Mouse (Mus musculus): ENCODE measurements around the gene Sept4.

Gene Sept4

DNA sequence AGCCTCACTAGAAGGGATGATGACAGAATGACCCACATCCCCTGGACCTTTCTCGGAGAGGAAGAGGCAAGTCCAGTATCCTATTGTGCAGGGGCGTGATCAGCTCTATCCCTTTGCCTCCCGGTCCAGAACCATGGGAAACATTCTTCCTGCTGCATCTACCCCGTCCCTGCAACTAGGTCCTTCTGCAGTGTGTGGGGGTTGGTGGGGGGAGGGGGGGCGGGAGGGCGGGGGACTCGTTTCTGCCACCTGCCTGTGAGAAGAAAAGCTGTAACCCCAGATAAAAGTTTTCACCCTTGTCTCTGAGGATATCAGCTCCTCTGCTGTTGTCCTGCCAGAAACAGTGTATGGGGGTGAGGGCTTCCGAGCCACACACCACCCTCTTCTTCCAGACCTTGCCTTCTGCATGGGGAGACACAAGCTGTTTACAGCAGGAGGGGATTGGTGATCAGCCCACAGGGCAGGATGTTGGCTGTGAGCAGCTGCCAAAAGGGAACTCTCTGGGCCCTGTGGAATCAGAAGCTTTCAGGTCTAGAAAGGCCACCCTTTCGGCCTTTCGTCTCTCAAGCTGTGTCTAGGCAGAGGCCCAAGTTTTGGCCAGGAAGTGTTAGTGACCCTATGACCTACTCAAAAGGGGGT is 10.4 kb downstream of the Sept4 start:
- no peak for DNase-seq (ENCODE audit: low read depth, low spot score)

DNA sequence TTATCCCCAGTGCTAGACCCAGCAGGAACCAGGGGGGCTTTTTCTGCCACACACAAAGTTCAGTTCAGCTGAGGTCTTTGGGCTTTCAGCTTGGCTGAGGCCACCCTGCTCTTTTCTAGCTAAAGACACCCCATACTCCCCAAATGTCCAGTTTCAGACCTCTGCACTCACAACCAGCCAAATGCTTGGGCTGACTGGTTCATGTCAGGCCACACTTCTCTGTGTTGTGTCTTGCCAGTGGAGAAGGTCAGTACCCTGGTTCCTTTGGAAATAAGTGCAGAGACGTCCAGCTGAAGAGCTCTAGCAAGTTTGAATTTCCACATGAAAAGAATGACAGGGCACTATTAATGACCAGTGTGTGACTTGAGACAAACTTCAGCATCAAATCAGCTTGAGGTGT is 11.0 kb downstream of the Sept4 start:
- DNase-seq (ENCODE audit: low read depth, low spot score): no peak

DNA sequence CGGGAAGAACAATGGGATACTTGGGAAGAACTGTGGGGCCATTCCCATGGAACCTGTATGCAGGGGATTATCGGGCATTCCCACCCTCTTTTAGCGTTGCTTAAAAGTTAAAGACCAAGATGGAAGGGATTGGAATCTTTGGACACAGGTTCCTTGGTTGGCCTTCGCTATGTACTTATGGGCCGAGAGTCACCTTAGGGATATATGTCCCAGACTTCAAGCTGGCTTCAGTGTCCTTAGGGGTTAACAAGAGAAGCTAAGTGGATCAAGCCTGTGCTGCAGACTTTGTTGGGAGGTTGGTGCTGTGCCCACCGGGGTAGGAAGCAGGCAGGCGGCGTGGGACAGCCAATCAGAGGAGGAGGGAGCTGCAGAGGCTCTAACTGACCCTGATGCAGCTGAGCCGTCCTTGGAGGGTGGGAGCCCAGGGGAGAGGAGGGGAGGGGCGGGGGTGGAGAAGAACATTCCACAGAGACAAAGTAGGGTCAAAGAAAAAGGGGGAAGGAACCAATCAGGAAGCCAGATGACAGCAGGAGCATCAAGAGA is 11.9 kb downstream of the Sept4 start:
- DNase-seq (ENCODE audit: low read depth, low spot score): no peak

DNA sequence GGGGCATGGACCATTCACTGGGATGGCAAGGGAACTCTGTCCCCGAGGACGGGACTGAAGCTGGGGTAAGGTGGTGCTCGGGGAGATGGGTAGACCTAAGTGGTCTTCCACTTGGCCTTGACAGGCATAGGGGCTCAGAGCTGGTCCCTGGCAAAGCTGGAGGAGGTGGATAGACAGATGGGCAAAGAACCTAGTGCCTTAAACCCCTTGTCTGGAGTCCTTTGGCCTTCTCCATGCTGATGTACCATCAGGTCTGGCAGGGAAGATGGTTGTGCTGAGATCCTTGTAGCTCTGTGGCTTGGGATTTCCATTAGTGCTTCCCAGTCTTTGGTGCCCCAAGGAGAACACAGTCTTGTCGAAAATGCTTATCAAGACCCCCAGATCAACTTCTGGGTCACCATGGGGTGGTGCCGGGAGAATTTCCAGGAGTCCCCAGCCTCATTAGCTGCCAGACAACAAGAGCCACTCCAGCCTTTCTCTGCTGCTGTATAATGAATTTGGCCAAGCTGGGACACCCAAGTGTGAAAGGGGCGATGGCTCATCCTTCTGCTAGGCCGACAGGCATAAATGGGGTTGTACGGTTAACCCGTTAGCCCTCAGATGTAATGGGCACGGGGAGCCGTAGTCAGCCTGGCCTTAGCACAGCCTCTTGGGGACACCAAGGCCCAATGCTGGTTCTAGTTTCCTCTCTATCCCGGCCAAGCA is 12.6 kb downstream of the Sept4 start:
- DNase-seq (ENCODE audit: low read depth, low spot score): no peak

DNA sequence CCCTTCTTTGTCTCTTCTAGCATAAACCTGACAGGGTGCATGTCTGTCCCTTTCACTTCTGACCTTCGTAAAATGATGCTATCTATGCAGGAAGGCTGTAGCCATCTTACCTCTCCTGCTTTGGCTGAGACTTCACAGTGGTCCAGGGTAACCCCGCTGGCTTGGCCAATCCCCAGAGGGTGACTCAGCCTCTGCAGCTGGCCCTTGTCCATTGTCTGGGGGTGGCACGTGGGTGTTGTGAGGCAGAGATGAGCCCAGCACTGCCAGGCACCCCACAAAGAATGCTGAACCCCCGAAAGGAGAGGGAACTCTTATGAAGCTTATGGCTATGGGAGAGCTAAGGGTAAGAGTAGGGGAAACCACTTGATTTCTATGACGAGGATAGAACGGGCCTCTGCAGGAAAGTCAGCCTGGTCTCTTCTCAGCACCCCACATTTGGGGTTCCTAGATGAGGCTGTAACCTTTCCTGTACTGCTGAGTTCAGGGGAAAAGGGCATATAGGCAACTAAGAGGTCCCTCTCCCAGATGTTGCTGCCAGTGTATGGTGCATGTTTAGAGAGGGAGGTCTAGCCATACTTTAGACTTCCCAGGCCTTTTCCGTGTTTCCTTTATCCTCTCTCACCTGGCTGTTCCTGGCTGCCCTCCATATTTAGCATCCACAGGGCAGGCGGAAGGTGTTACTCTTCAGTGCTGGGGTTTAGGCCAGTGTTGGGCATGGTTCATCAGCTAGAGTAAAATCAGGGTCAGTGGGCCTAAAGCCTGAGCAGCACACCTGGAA is 13.4 kb downstream of the Sept4 start:
- no peak for DNase-seq (ENCODE audit: low read depth, low spot score)

DNA sequence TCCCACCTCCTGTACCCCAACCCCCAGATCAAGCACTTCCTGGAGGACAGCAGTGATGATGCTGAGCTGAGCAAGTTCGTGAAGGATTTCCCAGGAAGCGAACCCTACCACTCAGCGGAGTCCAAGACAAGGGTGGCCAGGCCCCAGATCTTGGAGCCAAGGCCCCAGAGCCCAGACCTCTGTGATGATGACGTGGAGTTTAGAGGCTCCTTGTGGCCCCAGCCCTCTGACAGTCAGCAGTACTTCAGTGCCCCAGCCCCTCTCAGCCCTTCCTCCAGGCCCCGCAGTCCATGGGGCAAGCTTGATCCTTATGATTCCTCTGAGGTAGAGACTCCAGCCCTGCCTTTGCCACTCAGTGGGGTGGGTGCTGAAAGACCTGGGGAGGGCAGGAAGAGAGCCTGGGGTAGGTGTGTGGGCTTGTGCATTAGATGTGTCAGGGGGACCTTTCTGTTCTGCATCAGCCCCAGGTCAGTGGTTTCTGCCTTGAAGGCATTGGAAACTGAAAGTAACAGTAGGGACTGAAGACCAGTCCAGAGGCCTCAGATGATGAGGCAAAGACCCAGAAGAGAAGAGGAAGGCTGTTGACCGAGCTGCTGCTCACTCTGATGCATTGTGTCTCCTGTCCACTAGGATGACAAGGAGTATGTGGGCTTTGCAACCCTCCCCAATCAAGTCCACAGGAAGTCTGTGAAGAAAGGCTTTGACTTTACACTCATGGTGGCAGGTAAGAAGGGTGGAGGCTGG is 14.8 kb downstream of the Sept4 start:
- no peak for DNase-seq (ENCODE audit: low read depth, low spot score)

DNA sequence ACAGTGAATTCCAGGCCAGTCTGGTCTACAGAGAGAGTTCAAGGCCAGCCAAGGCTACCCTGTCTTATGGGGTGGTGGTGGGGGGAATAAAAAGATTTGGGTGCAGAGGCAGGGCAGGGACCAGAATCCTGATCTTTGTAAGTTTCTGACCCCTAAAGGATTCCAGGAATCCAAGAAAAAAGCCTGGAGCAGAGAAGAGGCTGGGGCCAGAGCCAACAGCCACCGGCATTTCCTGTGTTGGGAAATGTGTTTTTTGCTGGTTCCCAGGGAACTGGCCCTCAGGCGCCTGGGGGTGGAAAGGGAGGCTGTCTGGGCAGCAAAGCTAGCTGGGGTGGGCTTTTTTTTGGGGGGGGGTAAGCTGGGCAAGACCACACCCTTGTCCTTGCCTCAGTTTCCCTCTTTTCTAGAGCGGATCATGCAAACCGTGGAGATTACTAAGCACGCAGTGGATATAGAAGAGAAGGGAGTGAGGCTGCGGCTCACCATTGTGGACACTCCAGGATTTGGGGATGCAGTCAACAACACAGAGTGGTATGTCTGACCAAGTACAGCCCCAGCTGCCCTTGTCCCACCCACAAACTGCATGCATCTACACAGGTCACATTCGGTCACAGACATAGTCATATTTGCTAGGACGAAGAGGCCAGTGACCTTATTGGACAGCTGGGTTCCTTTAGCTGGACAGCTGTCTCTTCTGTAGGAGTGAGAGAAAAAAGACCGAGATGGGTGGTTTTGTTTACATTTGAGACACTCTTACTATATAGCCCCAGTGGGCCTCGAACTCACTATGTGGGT is 16.2 kb downstream of the Sept4 start:
- no peak for DNase-seq (ENCODE audit: low read depth, low spot score)

DNA sequence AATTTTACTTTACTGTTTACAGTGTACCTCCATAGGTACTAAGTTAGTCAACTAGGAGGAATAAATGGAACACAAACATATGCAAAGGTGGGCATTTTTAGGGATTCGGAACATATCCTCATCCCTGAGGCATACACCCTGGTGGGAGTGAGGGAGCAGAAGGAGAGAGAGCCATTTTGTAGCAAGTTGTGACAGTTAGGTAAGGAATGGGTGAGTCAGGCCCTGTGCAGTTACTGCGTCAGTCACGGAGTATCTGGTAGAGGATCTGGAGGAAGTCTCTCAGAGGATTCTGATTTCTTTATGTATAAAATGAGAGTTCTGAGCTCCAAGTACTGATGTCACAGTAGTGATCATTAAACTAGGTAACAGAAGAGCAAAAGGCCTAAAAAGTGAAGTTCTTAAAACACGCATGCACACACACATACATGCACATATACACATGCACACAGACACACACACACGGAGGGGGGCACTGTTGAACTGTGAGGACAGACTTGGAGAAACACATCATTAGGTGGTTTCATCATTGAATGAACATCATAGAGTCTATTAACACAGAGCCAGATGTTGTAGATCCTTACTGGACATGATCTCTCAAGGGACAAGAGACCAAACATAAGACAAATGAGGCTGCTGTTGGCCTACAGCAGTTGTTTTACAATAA is 18.6 kb downstream of the Sept4 start:
- DNase-seq (ENCODE audit: low read depth, low spot score): no peak

DNA sequence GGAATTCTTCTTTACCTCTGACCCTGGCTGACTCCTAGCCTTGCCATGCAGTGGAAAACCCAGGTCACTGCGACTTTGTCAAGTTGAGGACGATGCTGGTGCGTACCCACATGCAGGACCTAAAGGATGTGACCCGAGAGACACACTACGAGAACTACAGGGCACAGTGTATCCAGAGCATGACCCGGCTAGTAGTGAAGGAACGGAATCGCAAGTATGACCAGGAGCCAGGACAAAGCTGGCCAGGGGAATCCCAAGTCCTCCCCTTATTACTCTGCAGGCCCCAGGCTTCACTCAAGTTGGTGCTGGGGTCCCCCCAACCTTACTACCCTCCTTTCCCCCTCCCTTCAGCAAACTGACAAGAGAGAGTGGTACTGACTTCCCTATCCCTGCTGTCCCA is 20.9 kb downstream of the Sept4 start:
- DNase-seq (ENCODE audit: low read depth, low spot score): no peak

DNA sequence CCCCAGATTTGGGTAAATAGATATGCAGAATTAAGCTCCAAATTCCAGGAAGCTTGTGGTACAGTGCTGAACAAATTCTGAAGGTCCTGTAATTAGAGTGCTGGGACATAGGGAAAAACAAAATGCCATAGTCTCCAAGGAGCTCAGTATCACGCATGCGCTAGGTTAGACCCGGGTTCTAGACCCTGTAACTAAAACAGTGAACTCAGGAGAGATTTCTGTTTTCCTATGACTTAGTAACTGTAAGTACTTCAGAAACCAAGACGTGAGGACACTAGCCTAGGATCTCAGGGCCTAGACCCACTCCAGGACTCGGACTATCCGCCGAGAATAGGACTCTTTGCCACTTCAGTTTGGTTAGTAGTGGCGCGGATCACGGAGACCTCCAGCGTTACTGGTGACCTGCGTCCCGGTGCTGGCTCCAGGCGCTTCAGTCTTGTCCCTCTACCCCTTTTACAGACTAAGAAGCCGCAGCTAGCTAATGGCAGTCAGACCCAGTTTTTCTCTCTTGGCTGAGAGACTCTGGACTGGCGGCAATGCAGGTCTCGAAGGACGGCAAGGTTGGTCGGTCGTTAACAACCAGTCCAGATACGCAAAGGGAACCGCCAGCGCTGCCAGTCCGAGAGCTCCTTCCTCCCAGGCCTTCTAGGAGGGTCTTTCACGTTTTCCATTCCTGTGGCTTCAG is 22.3 kb downstream of the Sept4 start:
- DNase-seq (ENCODE audit: low read depth, low spot score): peak; percentile 42

DNA sequence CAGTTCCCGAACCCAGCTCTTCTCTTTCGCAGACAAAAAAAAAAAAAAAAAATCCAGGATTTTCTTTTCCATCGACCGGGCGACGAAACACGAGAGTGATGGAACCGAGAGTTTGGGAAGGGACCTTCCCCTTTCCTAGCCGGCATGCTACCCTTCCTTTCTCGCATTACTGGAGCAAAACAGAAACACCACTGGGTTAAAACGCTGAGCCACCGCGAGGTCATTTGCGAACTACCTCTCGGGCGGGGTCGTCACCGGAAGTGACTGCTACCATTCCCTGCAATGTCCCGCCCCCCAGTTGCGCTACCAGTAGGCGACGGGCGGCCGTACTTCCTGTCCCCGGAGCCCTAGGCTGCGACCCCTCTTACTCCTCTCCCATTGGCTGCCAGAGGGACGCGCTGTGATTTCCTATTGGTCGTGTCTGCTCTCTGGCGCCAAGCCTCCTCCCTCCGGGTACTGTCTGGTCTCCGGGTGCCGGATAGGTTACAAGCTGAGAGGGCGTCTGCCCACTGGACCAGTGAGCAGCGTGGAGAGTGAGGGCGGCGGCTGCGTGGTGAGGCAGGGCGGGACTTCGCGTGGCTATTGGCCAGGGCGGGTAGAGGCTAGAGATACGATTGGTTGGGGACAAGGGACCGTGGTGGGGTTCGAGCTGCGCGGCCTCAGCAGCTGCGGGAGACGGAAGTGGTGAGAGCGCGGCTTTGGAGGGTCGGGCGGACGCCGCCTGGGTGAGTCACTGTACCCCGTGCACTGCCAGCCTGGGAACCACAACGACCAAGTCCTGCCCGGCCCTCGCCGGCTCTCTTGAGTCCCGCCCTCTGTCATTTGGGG is 23.0 kb downstream of the Sept4 start, which contains the start of gene Mtmr4:
TSS of gene Mtmr4 (plus strand) at position 637 of the 828 bp plus-strand sequence.
- peak; percentile 100 for DNase-seq (ENCODE audit: low read depth, low spot score)

DNA sequence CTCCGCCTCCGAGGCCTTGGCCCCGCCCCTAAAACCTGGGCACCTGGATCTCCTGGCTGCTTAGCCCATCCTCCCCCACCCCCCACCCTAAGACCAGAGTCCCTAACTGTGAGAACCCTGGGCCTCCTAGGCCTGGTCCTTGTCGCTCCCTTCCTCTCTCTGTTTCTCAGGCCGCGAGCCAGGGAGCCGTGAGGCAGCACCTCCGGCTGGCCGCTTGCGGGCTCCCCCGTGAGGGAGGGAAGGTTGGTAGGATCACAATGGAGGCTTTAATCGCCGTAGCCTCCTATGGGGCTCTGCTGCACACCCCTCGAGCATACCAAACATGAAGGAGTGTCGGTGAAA is 23.6 kb downstream of the Sept4 start:
- DNase-seq (ENCODE audit: low read depth, low spot score): no peak

DNA sequence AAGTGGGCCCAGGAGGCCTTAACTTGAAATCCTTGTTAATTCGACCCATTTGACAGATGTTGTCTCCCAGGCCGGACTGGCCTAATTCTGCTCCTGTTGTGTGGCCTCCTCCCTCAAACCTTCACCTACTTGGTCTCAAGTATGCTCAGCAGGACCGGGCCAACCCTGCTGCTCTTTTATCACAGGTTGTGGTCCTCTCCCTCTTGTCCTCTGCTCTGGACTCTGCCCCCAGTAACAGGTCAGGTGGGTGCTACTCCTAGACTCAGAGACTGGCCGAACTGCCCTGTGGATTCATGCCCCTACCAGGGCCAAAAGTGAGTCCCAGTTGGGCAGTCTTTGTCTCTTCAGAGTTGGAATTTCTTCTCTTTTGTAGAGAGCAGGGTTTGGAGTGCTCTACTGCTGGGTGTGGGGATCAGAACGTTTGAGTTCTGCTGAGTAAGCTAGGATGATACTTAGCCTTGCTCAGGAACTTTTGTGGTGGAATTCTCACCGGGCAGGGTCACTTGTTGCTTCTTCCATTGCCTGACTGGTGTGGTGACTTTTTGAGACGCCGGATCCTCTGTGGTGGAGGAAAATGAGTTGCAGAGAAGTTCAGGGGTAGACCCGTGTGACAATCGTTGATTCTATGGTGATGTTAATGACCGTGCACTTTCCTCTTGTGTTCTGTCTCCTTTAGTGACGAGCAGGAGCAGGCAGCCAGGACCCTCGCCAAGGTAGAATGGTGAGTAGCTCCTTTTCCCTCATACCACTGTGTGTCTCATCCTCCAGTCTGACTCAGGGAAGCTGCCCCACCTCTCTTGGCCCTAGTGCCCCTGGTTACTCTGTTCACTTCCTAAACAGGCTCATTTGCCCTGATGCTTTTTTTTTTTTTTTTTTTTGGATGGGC is 24.3 kb downstream of the Sept4 start:
- DNase-seq (ENCODE audit: low read depth, low spot score): no peak

DNA sequence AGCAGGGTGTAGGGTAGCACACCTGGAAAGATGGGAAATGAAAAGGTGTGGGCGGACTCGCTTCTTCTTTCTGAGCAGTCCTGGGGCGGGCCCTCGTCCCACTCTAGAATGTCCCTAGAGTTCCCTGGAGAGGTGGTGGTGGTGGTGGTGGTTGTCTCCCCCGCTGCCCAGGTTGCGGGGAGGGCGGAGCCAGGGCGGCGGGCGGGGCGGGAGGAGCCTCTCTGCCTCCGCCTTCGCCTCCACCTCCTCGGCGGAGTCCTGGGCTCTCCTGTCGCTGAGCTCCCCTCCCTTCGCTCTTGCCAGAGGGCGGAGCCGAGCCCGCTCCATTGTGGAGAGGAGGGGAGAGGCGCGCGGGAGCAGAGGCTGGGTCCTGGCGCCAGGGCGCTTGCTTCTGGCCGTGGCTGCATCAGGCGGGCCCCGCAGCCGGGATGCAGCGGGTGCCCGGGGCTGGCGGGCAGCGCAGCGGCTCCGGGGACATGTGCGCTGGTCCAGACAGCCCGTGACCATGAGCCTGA is 26.7 kb downstream of the Sept4 start:
- peak; percentile 96 for DNase-seq (ENCODE audit: low read depth, low spot score)

DNA sequence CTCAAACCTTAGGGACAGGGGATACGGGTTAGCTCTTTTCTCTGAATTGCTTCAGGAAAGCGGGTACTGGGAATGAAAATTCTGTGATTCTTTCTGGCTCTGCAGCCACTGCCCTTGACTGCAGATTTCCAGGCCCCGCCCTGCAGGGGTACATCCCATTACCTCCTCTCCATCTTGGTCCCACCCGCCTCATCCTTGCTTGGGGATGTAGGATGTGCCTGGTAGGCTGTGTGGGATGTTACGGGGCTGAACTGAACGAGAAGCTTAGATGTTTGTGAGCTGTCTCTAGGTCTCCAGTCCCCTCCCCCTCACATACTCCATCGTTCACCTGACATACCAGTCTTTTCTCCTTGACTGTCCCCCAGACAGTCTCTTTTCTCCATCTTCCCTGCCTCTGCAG is 27.3 kb downstream of the Sept4 start:
- DNase-seq (ENCODE audit: low read depth, low spot score): peak; percentile 67

DNA sequence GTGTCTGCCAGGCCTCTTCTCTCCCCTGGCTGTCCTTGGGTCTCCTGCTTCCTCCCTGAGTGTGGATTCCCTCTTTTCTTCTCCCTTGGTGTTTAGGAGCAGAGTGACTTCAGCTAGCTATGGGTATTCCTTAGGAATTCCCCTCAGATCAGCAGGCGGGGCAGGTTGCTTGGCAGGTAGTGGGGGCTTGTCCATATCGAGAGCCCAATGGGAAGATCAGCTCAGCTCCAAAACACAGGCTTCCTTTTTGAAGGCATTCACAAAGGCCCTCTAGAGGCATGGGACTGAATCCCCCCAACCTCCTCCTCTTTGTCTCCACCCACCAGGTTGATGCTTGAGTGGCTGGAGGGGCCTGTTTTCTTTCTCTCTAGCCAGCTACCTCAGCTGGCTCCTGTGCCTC is 27.8 kb downstream of the Sept4 start:
- no peak for DNase-seq (ENCODE audit: low read depth, low spot score)

DNA sequence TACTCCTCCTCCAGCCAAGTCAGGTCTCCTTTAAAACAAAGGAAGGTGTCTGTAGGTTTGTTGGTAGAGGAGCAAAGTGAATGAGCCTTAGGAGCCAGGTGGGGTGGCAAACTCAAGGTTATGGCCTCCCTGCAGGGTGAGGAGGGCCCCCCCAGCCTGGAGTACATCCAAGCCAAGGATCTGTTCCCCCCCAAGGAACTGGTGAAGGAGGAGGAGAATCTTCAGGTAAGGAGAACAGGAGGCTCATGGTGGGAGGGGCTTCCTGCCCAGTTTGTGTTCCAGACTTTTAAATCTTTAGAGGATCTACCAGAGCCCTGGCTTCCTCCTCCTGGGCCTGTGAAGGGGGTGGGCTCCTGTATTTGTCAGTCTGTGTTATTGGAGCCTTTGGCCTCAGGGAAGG is 28.4 kb downstream of the Sept4 start:
- DNase-seq (ENCODE audit: low read depth, low spot score): no peak
